Comparison of ENCODE assay signal across 9 mouse cellular contexts in genomic region chr11:90031076-90031475, GRCm38 (mm10). TPM values are rescaled to one million over a fixed set of nuclear protein-coding genes. Genes with fewer than 3 reads are reported as not detected.
DNase-seq lines count a peak whose midpoint lies in the region; ATAC-seq lines count a peak whose summit lies in the region.
"Had no signal": no experiment of that assay in that cellular context is flagged by ENCODE, and none has a peak within 500 bp of the region (broad histone marks: within the 10 kb centered on the region; RNA-seq: fewer than 3 reads in every experiment).

No protein-coding gene starts in this region.

- ATAC-seq in liver, embryonic 11.5 days (replicated peaks; ENCODE audit: low FRiP score): no peak
- no peak for ATAC-seq in forebrain, embryonic 13.5 days
- no peak for ATAC-seq in limb, embryonic 13.5 days (ENCODE audit: low FRiP score, low read depth)
- ATAC-seq in stomach, embryonic 14.5 days (ENCODE audit: insufficient number of reproducible peaks, insufficient read depth, low FRiP score, low read depth): no peak
- ATAC-seq: Patski had no signal

- peaks cover 21% of the 10 kb centered on the region for H3K27me3 ChIP-seq in liver, embryonic 11.5 days (replicated peaks; ENCODE audit: control insufficient read depth, insufficient read depth, low read length)
- peaks cover 12% of the 10 kb centered on the region for H3K27me3 ChIP-seq in forebrain, embryonic 13.5 days
- H3K27me3 ChIP-seq in limb, embryonic 13.5 days: peaks cover 25% of the 10 kb centered on the region
- H3K27me3 ChIP-seq in stomach, embryonic 14.5 days (ENCODE audit: control insufficient read depth, insufficient read depth, low read length): no peaks in the 10 kb centered on the region; the same call in 1 of the 2 replicates

- H3K4me1 ChIP-seq in liver, embryonic 11.5 days (replicated peaks; ENCODE audit: control insufficient read depth, insufficient read depth, low read length): no peaks in the 10 kb centered on the region
- peaks cover 24% of the 10 kb centered on the region for H3K4me1 ChIP-seq in forebrain, embryonic 13.5 days
- peaks cover 54% of the 10 kb centered on the region for H3K4me1 ChIP-seq in limb, embryonic 13.5 days
- peaks cover 16% of the 10 kb centered on the region; the same call in 1 of the 2 replicates for H3K4me1 ChIP-seq in stomach, embryonic 14.5 days (ENCODE audit: control insufficient read depth, insufficient read depth, low read length)

- H3K9ac ChIP-seq in liver, embryonic 11.5 days (ENCODE audit: low read depth, low read length): no peak overlapping the region
- H3K9ac ChIP-seq in forebrain, embryonic 13.5 days: 0 out of 2 replicates have a peak overlapping the region, but pooled peaks have one; percentile 50
- H3K9ac ChIP-seq in limb, embryonic 13.5 days: peak overlapping the region; percentile 60
- H3K9ac ChIP-seq in stomach, embryonic 14.5 days (replicated peaks; ENCODE audit: low read depth, low read length): peak overlapping the region; percentile 41

- H3K27ac ChIP-seq in liver, embryonic 11.5 days (ENCODE audit: low read depth, low read length): no peak overlapping the region
- H3K27ac ChIP-seq in forebrain, embryonic 13.5 days: no peak overlapping the region
- no peak overlapping the region for H3K27ac ChIP-seq in limb, embryonic 13.5 days
- H3K27ac ChIP-seq in stomach, embryonic 14.5 days (ENCODE audit: low read length): no peak overlapping the region; the same call in 1 of the 2 replicates

- peak overlapping the region; percentile 50 for H3K4me2 ChIP-seq in liver, embryonic 11.5 days
- peak overlapping the region; percentile 57 for H3K4me2 ChIP-seq in forebrain, embryonic 13.5 days
- H3K4me2 ChIP-seq in limb, embryonic 13.5 days (replicated peaks): peak overlapping the region; percentile 62
- peak overlapping the region; percentile 53 for H3K4me2 ChIP-seq in stomach, embryonic 14.5 days (replicated peaks; ENCODE audit: low read depth, low read length)

- no peaks in the 10 kb centered on the region for H3K9me3 ChIP-seq in liver, embryonic 11.5 days (ENCODE audit: control insufficient read depth, low read length)
- H3K9me3 ChIP-seq in forebrain, embryonic 13.5 days (replicated peaks): no peaks in the 10 kb centered on the region
- H3K9me3 ChIP-seq in limb, embryonic 13.5 days: no peaks in the 10 kb centered on the region
- no peaks in the 10 kb centered on the region for H3K9me3 ChIP-seq in stomach, embryonic 14.5 days (ENCODE audit: control insufficient read depth, low read depth, low read length)

- no peaks in the 10 kb centered on the region for H3K36me3 ChIP-seq in liver, embryonic 11.5 days (ENCODE audit: control insufficient read depth, insufficient read depth, low read length)
- no peaks in the 10 kb centered on the region for H3K36me3 ChIP-seq in forebrain, embryonic 13.5 days (ENCODE audit: poor library complexity, severe bottlenecking)
- H3K36me3 ChIP-seq in limb, embryonic 13.5 days: peaks cover 6% of the 10 kb centered on the region
- H3K36me3 ChIP-seq in stomach, embryonic 14.5 days (ENCODE audit: control insufficient read depth, insufficient read depth, low read length): no peaks in the 10 kb centered on the region

- H3K4me3 ChIP-seq in liver, embryonic 11.5 days (ENCODE audit: low read depth, low read length): 0 out of 2 replicates have a peak overlapping the region, but pooled peaks have one; percentile 30
- H3K4me3 ChIP-seq in forebrain, embryonic 13.5 days: peak overlapping the region; percentile 29
- peak overlapping the region; percentile 47 for H3K4me3 ChIP-seq in limb, embryonic 13.5 days
- H3K4me3 ChIP-seq in stomach, embryonic 14.5 days (ENCODE audit: low read depth, low read length): peak overlapping the region; percentile 35

- 30% methylated on average over 7 of the region's 7 CpGs for WGBS in liver, embryonic 11.5 days
- WGBS in forebrain, embryonic 13.5 days: 32% methylated on average over 7 of the region's 7 CpGs
- WGBS in limb, embryonic 13.5 days: 23% methylated on average over 7 of the region's 7 CpGs
- WGBS in stomach, embryonic 14.5 days: 27% methylated on average over 7 of the region's 7 CpGs

- no peak for DNase-seq in liver, embryonic 11.5 days (ENCODE audit: low spot score)
- no peak for DNase-seq in liver
- no peak for DNase-seq in right cerebral cortex, postnatal 4 days
- DNase-seq in gastrocnemius, adult 18-20 months (ENCODE audit: low spot score): no peak
- DNase-seq in testis, postnatal 10 days (ENCODE audit: low spot score): no peak

RNA-seq across cellular contexts. Expression of gene Tmem100, which starts 0.9 kb away (rescaled TPM):
- polyA plus RNA-seq in liver, embryonic 11.5 days (2014; fragmentation: Nextera tagmentation; extraction: Ambion mirVana): 1.3 and 1.5 TPM in 2 replicates
- 4.8 and 5.0 TPM in 2 replicates for polyA plus RNA-seq in forebrain, embryonic 13.5 days (2015; fragmentation: Nextera tagmentation; extraction: Ambion mirVana)
- polyA plus RNA-seq in limb, embryonic 13.5 days (2015; fragmentation: Nextera tagmentation; extraction: Ambion mirVana): 17.1 and 18.1 TPM in 2 replicates
- 37.7 and 40.3 TPM in 2 replicates for polyA plus RNA-seq in stomach, embryonic 14.5 days (2014; fragmentation: Nextera tagmentation; extraction: Ambion mirVana)
- total RNA-seq in gastrocnemius, adult 18-20 months (2021): 10 to 100 TPM; 11.9 to 18.9 TPM
- polyA plus RNA-seq: Patski had no signal

RNA-seq across cellular contexts. Expression of gene Pctp, which starts 28.4 kb away (rescaled TPM):
- 13.9 and 14.5 TPM in 2 replicates for polyA plus RNA-seq in liver, embryonic 11.5 days (2014; fragmentation: Nextera tagmentation; extraction: Ambion mirVana)
- 2.6 TPM in 2 replicates for polyA plus RNA-seq in forebrain, embryonic 13.5 days (2015; fragmentation: Nextera tagmentation; extraction: Ambion mirVana)
- 6.9 and 8.2 TPM in 2 replicates for polyA plus RNA-seq in limb, embryonic 13.5 days (2015; fragmentation: Nextera tagmentation; extraction: Ambion mirVana)
- 6.6 and 7.0 TPM in 2 replicates for polyA plus RNA-seq in stomach, embryonic 14.5 days (2014; fragmentation: Nextera tagmentation; extraction: Ambion mirVana)
- total RNA-seq in gastrocnemius, adult 18-20 months (2021): 1 to 10 TPM; 3.4 to 3.8 TPM
